Mouse (Mus musculus): ENCODE measurements around the gene Inka1. TPM values are rescaled to one million over a fixed set of nuclear protein-coding genes. Genes with fewer than 3 reads are reported as not detected.
A peak's percentile ranks its signal among the peaks of the same experiment; 100 is the strongest.
"Not testable (repeated sequence)": the region's sequence is repeated elsewhere in the genome, so short reads cannot be mapped to it uniquely, and the experiment has no call there.

Gene Inka1
- 165 and 174 TPM in 2 replicates for polyA plus RNA-seq (2014; fragmentation: Nextera tagmentation; extraction: Ambion mirVana)

DNA sequence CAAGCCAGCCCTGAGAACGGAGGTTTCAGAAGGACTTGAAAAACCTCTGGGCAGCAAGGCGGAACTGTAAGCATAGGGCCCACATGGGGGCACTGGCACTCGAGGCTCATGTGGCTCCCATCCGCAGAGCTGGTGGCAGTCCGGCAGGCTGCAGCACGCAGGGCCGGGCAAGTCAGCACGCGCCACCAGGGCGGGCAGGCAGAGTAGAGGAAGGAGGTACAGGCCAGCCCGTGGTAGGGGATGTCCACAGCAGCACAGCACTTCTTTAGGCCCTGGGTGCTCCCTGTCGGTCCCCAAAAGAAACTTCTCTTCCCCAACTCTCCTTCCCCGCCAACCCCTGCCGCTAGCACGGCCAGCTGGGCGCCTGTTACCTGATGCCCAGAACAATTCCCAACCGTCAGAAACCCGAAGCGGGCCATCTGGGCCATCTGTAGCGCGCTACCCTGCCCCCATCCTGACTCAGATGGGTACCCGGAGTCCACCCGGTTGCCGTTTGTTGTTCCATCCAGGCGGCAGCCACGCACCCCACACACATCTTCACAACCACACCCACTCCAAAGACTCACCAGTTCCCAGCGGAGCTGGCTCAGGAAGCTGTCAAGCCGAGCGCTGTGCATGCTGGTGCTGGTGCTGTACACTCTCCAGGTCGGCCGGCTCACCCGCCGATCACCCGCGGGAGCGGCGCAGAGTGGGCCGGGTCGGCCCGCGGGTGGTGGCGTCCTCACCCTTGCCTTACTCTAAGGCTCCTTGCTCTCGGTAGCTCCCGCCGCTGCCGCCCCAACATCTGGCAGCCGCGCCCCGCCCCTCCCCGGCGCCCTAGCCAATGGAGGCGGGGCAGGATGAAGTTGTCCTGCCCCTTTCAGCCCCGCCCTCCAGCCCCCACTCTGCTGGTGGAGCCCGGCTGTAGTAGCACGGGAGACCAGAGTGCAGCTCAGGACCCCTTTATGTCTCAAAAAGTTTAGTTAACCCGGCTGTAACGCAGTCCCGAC, at the start of gene Inka1:
Inka1 (minus strand) TSS at position 749 of the 989 bp plus-strand sequence.
- peak; percentile 34 for ATAC-seq (ENCODE audit: insufficient number of reproducible peaks, low FRiP score, low TSS enrichment, low read depth)
- H3K36me3 ChIP-seq (ENCODE audit: control insufficient read depth, insufficient read depth, low read length), result 0 out of 2 replicates have a peak, but pooled peaks cover 4% of the 10 kb centered on the region
- H3K4me1 ChIP-seq (ENCODE audit: control insufficient read depth, insufficient read depth, low read length), result peaks cover 38% of the 10 kb centered on the region
- peak within 1 kb of the TSS; percentile 100 for H3K27ac ChIP-seq (replicated peaks; ENCODE audit: low read depth, low read length)
- H3K4me3 ChIP-seq (ENCODE audit: low read depth, low read length), result peak within 1 kb of the TSS; percentile 96
- peak within 1 kb of the TSS; percentile 99 for H3K4me2 ChIP-seq (ENCODE audit: low read depth, severe bottlenecking)
- WGBS, result under 1% methylated on average over 58 of the region's 58 CpGs
- no peaks in the 10 kb centered on the region for H3K27me3 ChIP-seq (ENCODE audit: control insufficient read depth, insufficient read depth, low read length)
- H3K9ac ChIP-seq (ENCODE audit: low read length), result peak within 1 kb of the TSS; percentile 85
- no peaks in the 10 kb centered on the region for H3K9me3 ChIP-seq (ENCODE audit: control insufficient read depth, low read length)
- DNase-seq (ENCODE audit: low spot score), result peak; percentile 96

- Histone ChIP-seq H3K9me3 (ENCODE audit: control insufficient read depth, low read length) (no peaks in the 10 kb centered on the region), H3K27ac (replicated peaks; ENCODE audit: low read depth, low read length) (no peak overlapping the region), H3K4me1 (ENCODE audit: control insufficient read depth, insufficient read depth, low read length) (no peaks in the 10 kb centered on the region), H3K4me2 (ENCODE audit: low read depth, severe bottlenecking) (no peak overlapping the region), H3K27me3 (ENCODE audit: control insufficient read depth, insufficient read depth, low read length) (no peaks in the 10 kb centered on the region), H3K9ac (ENCODE audit: low read length) (no peak overlapping the region), H3K36me3 (ENCODE audit: control insufficient read depth, insufficient read depth, low read length) (peaks cover 21% of the 10 kb centered on the region), H3K4me3 (ENCODE audit: low read depth, low read length) (no peak overlapping the region)
- WGBS, result 95% methylated on average over 5 of the region's 5 CpGs
- DNase-seq (ENCODE audit: low spot score), result no peak
- ATAC-seq (ENCODE audit: insufficient number of reproducible peaks, low FRiP score, low TSS enrichment, low read depth), result no peak
Observed at GRCm38 (mm10) chr9:108032126-108032525, 46.4 kb upstream of the Inka1 start.

GRCm38 (mm10) chr9:108027867-108028266, 42.2 kb upstream of the Inka1 start:
- WGBS, result 95% methylated on average over 3 of the region's 3 CpGs
- no peak for ATAC-seq (ENCODE audit: insufficient number of reproducible peaks, low FRiP score, low TSS enrichment, low read depth)
- peaks cover 26% of the 10 kb centered on the region for H3K36me3 ChIP-seq (ENCODE audit: control insufficient read depth, insufficient read depth, low read length)

GRCm38 (mm10) chr9:108026584-108026983, 40.9 kb upstream of the Inka1 start:
- Histone ChIP-seq H3K4me2 (ENCODE audit: low read depth, severe bottlenecking) (no peak overlapping the region), H3K36me3 (ENCODE audit: control insufficient read depth, insufficient read depth, low read length) (peaks cover 20% of the 10 kb centered on the region), H3K4me3 (ENCODE audit: low read depth, low read length) (no peak overlapping the region), H3K27me3 (ENCODE audit: control insufficient read depth, insufficient read depth, low read length) (no peaks in the 10 kb centered on the region), H3K4me1 (ENCODE audit: control insufficient read depth, insufficient read depth, low read length) (no peaks in the 10 kb centered on the region), H3K9me3 (ENCODE audit: control insufficient read depth, low read length) (no peaks in the 10 kb centered on the region), H3K9ac (ENCODE audit: low read length) (no peak overlapping the region), H3K27ac (replicated peaks; ENCODE audit: low read depth, low read length) (no peak overlapping the region)
- WGBS, result 95% methylated on average over 3 of the region's 3 CpGs
- no peak for DNase-seq (ENCODE audit: low spot score)
- ATAC-seq (ENCODE audit: insufficient number of reproducible peaks, low FRiP score, low TSS enrichment, low read depth), result no peak

More at GRCm38 (mm10) chr9:108027867-108028266, 42.2 kb upstream of the Inka1 start:
- Histone ChIP-seq H3K4me3 (ENCODE audit: low read depth, low read length) (no peak overlapping the region), H3K9me3 (ENCODE audit: control insufficient read depth, low read length) (no peaks in the 10 kb centered on the region), H3K9ac (ENCODE audit: low read length) (no peak overlapping the region), H3K27ac (replicated peaks; ENCODE audit: low read depth, low read length) (no peak overlapping the region), H3K4me2 (ENCODE audit: low read depth, severe bottlenecking) (no peak overlapping the region), H3K4me1 (ENCODE audit: control insufficient read depth, insufficient read depth, low read length) (no peaks in the 10 kb centered on the region), H3K27me3 (ENCODE audit: control insufficient read depth, insufficient read depth, low read length) (no peaks in the 10 kb centered on the region)
- DNase-seq (ENCODE audit: low spot score), result no peak

DNA sequence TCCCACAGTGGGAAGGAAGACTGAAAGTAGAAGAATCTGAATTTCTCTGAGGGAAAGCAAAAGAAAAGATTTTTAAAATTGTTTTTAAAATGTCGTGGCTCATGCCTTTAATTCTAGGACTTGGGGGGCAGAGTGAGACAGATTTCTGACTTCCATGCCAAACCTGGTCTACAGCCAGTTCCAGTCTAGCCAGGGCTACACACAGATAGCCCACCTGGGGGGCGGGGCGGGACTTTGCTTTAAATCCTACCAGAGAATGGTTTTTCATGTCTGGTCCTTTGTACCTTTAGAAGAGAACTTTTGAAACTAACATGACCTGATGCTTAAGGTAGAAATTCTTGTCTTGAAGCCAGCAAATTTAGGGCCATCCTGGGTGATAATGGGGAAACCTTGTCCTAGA, 37.5 kb upstream of the Inka1 start:
- H3K36me3 ChIP-seq (ENCODE audit: control insufficient read depth, insufficient read depth, low read length), result peaks cover 20% of the 10 kb centered on the region
- H3K4me1 ChIP-seq (ENCODE audit: control insufficient read depth, insufficient read depth, low read length), result no peaks in the 10 kb centered on the region
- no peak overlapping the region for H3K27ac ChIP-seq (replicated peaks; ENCODE audit: low read depth, low read length)
- DNase-seq (ENCODE audit: low spot score), result no peak
- 93% methylated on average over 3 of the region's 3 CpGs for WGBS
- no peaks in the 10 kb centered on the region for H3K27me3 ChIP-seq (ENCODE audit: control insufficient read depth, insufficient read depth, low read length)
- no peak for ATAC-seq (ENCODE audit: insufficient number of reproducible peaks, low FRiP score, low TSS enrichment, low read depth)
- no peaks in the 10 kb centered on the region for H3K9me3 ChIP-seq (ENCODE audit: control insufficient read depth, low read length)
- no peak overlapping the region for H3K4me3 ChIP-seq (ENCODE audit: low read depth, low read length)
- no peak overlapping the region for H3K9ac ChIP-seq (ENCODE audit: low read length)
- H3K4me2 ChIP-seq (ENCODE audit: low read depth, severe bottlenecking), result no peak overlapping the region

- WGBS, result 96% methylated on average over 1 of the region's 1 CpGs
- DNase-seq (ENCODE audit: low spot score) (no peak), ATAC-seq (ENCODE audit: insufficient number of reproducible peaks, low FRiP score, low TSS enrichment, low read depth) (no peak)
- Histone ChIP-seq H3K27ac (replicated peaks; ENCODE audit: low read depth, low read length) (no peak overlapping the region), H3K27me3 (ENCODE audit: control insufficient read depth, insufficient read depth, low read length) (no peaks in the 10 kb centered on the region), H3K4me1 (ENCODE audit: control insufficient read depth, insufficient read depth, low read length) (no peaks in the 10 kb centered on the region), H3K36me3 (ENCODE audit: control insufficient read depth, insufficient read depth, low read length) (peaks cover 8% of the 10 kb centered on the region), H3K9me3 (ENCODE audit: control insufficient read depth, low read length) (no peaks in the 10 kb centered on the region), H3K9ac (ENCODE audit: low read length) (no peak overlapping the region), H3K4me2 (ENCODE audit: low read depth, severe bottlenecking) (no peak overlapping the region), H3K4me3 (ENCODE audit: low read depth, low read length) (no peak overlapping the region)
Observed at GRCm38 (mm10) chr9:108020741-108021140, 35.1 kb upstream of the Inka1 start.

DNA sequence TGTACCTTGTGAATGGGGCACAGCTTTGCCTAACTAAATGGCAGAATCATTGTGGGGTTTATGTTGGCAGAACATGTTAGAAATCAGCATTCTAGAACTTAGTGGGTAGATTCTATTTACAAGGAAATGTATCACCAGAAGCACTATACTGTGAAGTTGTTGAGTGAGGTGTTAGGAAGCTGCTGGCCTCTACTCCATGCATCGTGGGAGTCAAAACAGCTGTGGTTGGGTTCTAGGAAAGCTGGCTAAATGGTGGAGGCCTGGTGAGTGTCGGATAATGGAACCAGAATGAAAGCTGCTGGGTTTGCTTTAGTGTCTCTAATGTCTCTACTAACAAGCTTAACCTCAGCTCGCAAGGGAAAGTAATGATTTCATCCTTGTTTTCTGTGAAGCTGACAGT, 31.4 kb upstream of the Inka1 start:
- no peak for ATAC-seq (ENCODE audit: insufficient number of reproducible peaks, low FRiP score, low TSS enrichment, low read depth)
- WGBS, result 85% methylated on average over 3 of the region's 3 CpGs

DNA sequence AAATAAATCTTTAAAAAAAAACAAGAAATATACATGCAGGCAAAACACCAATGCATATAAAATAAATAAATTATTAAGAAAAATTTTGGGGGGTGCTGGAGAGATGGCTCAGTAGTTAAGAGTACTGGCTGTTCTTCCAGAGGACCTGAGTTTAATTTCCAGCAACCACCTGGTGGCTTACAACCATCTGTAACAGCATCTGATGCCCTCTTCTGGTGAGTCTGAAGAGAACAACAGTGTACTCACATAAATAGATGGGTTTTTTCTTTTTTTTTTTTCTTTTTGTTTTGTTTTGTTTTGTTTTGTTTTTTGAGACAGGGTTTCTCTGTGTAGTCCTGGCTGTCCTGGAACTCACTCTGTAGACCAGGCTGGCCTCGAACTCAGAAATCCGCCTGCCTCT, 27.9 kb upstream of the Inka1 start:
- not testable (repeated sequence) for H3K4me2 ChIP-seq (ENCODE audit: low read depth, severe bottlenecking); H3K27ac ChIP-seq (replicated peaks; ENCODE audit: low read depth, low read length); DNase-seq (ENCODE audit: low spot score); H3K4me3 ChIP-seq (ENCODE audit: low read depth, low read length); H3K36me3 ChIP-seq (ENCODE audit: control insufficient read depth, insufficient read depth, low read length); ATAC-seq (ENCODE audit: insufficient number of reproducible peaks, low FRiP score, low TSS enrichment, low read depth); H3K9me3 ChIP-seq (ENCODE audit: control insufficient read depth, low read length); H3K27me3 ChIP-seq (ENCODE audit: control insufficient read depth, insufficient read depth, low read length); H3K4me1 ChIP-seq (ENCODE audit: control insufficient read depth, insufficient read depth, low read length); H3K9ac ChIP-seq (ENCODE audit: low read length)
- 100% methylated on average over 2 of the region's 2 CpGs for WGBS

More for the DNA sequence above, 31.4 kb upstream of the Inka1 start:
- H3K27ac ChIP-seq (replicated peaks; ENCODE audit: low read depth, low read length), result no peak overlapping the region
- no peak overlapping the region for H3K4me2 ChIP-seq (ENCODE audit: low read depth, severe bottlenecking)
- H3K27me3 ChIP-seq (ENCODE audit: control insufficient read depth, insufficient read depth, low read length), result no peaks in the 10 kb centered on the region
- no peak overlapping the region for H3K9ac ChIP-seq (ENCODE audit: low read length)
- DNase-seq (ENCODE audit: low spot score), result no peak
- no peaks in the 10 kb centered on the region for H3K4me1 ChIP-seq (ENCODE audit: control insufficient read depth, insufficient read depth, low read length)
- no peaks in the 10 kb centered on the region for H3K9me3 ChIP-seq (ENCODE audit: control insufficient read depth, low read length)
- no peak overlapping the region for H3K4me3 ChIP-seq (ENCODE audit: low read depth, low read length)
- no peaks in the 10 kb centered on the region; the same call in 1 of the 2 replicates for H3K36me3 ChIP-seq (ENCODE audit: control insufficient read depth, insufficient read depth, low read length)
